Mouse (Mus musculus) kidney, postnatal 36 days (tissue): ENCODE results near the gene Gja10.

ENCODE experiments used
- DNase-seq, 2 experiments: peaks; one replicate each; pipeline ENCODE4 v3.0.0; 2021 to 2022; ENCODE audit warnings: mixed read lengths in 2 of 2

The Gja10 gene

GRCm38 (mm10) chr4:32602660-32603059 lies at the start of gene Gja10:
Gene Gja10 (minus strand): TSS chr4:32602760.
- DNase-seq = no peak

GRCm38 (mm10) chr4:32651669-32652068 lies 49.1 kb upstream of the Gja10 start:
- DNase-seq = peak in 1 of 2 experiments; percentile 2

DNA sequence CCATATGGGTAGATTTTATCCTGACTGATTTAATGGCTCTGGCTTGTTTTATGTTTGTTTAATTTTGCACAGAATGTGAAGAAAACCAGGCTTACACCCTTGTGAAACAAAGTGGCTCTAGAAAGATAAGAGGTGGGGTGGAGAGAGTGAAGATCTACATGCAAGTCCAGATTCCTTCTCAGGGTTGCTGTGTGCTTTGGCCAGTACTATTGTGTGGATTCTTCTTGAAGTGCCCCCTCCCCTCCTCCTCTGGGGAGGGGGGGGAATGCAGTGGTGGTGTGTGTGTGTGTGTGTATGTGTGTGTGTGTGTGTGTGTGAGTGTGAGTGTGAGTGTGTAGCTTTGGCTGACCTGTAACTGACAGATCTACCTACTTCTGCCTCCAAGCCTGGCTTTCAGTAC lies 19.1 kb upstream of the Gja10 start:
- no peak for DNase-seq

GRCm38 (mm10) chr4:32615034-32615881 lies 12.7 kb upstream of the Gja10 start, which contains the start of gene Casp8ap2:
Gene Casp8ap2 (plus strand): TSS chr4:32615451.
- peak; percentile 99 to 100 for DNase-seq

DNA sequence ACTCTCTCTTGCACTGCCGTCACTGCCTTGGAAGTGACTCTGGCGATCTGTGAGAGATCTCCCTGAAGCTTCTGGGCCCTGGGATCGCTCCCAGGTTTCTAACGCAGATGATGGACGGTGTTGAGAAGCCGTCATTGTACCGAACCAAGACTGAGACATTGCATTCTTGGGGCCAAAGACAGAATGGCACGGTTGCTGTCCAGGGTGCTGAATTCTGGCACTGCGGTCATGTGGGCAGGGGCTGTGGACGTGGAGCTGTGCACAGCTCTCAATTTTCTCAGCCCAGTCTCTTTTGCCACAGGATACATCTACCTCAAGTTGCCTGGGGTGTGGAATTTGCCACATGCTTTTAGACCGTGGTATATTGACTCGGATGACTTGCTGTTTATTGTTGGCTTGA lies 1.4 kb downstream of the Gja10 start:
- DNase-seq = peak; percentile 27 to 83

- DNase-seq = no peak
These were observed 14.3 kb downstream of the Gja10 start for GRCm38 (mm10) chr4:32588237-32588636.

DNA sequence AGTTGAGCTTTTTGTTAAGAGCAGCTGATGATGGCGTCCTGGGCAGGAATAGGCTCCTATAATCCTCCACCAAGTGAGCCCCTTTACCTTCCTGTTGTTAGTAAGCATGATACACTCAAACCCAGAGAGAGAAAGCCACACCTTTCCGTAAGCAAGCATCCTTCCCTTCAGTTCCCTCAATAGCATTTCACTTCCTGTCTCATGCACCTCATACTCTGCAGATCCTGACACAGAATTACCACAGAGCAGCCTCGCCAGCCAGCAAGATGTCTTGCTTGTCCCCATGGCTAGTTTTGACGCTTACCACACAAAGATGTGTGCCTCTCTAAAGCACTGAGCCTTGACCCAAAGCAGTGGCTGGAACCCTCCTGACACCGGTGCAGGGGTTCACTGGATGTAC lies 15.0 kb downstream of the Gja10 start:
- no peak for DNase-seq

DNA sequence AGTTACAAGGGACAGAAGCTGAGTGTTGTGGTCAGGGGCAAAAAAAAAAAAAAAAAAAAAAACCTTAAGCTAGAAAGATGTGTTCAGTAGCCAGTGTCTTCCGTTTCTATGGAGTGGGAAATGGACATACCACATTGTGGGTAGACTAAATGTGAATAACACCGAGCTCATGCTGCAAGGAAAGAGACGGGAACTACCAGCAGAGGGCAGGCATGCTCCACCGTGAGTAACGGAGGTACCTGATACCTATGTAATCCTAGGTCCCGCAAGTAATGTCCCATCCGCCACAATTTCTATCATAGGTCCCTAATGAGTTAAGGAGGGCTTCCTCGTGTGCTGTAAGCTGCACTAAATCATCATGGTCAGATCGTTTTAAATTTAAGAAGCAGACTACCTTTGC lies 16.0 kb downstream of the Gja10 start:
- peak; percentile 42 to 89 for DNase-seq

GRCm38 (mm10) chr4:32584181-32584580 lies 18.4 kb downstream of the Gja10 start:
- no peak for DNase-seq

GRCm38 (mm10) chr4:32579850-32580249 lies 22.7 kb downstream of the Gja10 start:
- peak in 1 of 2 experiments; percentile 22 for DNase-seq

DNA sequence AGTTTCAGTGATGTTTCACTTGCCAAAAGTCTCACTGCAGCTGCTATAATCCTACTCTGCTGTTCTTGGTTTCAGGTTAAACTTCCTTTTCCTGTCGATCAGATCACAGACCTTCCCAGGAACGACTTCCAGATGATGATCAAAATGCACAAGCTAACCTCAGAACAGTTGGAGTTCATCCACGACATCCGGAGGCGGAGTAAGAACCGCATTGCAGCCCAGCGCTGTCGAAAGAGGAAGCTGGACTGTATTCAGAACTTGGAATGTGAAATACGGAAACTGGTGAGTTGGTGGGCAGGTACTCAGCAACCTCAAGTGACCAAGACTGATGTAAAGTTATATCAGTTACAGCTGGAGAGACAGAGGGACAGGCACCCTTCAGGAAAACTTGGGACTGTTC lies 27.4 kb downstream of the Gja10 start:
- DNase-seq = peak in 1 of 2 experiments; percentile 25

- DNase-seq = no peak
These were observed 28.0 kb downstream of the Gja10 start for GRCm38 (mm10) chr4:32574604-32575003.

- DNase-seq = peak; percentile 32 to 33
These were observed 29.0 kb downstream of the Gja10 start for GRCm38 (mm10) chr4:32573586-32573985.

DNA sequence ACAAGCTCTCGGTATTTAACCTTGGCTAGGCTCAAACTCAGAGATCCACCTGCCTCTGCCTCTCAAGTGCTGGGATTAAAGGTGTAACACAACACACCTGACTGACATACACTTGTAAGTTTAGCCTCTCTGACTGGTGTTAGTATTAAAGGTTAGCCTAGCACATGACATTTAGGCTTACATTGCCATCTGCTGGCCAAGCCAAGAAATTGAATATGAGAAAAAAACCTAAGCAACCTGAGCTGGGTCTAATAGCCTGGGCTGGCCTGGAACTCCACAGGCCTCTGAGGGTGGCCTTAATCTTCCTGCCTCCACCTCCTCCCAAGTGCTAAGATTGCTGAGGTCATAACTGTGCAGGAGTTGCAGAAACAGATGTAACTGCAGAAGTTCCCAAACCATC lies 30.4 kb downstream of the Gja10 start:
- peak; percentile 45 to 61 for DNase-seq

- no peak for DNase-seq
These were observed 31.1 kb downstream of the Gja10 start for GRCm38 (mm10) chr4:32571441-32571840.

- DNase-seq = no peak
These were observed 31.6 kb downstream of the Gja10 start for GRCm38 (mm10) chr4:32570939-32571317.

GRCm38 (mm10) chr4:32569995-32570938 lies 32.3 kb downstream of the Gja10 start:
- DNase-seq = peak; percentile 29 to 61

- DNase-seq = no peak
These were observed 33.5 kb downstream of the Gja10 start for GRCm38 (mm10) chr4:32569054-32569453.

GRCm38 (mm10) chr4:32564918-32565317 lies 37.6 kb downstream of the Gja10 start:
- no peak for DNase-seq

DNA sequence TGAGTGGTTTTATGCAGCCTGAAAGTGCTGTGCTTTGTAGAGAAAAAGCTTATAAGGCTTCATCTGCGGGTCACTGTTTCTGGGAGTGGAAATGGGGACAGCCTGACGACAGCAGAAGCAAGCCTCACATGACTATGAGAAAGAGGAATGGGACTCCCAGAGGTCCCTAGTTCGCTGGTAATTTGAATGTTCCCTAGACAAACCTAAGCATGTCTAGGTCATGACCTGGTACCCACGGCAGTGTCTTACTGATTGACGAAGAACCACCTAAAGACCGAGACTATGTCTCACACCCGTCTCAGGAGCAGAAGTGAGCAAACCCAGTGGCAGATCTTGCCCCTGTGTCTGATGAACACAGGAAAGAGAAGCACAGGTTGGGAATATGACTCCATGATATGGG lies 38.1 kb downstream of the Gja10 start:
- no peak for DNase-seq

DNA sequence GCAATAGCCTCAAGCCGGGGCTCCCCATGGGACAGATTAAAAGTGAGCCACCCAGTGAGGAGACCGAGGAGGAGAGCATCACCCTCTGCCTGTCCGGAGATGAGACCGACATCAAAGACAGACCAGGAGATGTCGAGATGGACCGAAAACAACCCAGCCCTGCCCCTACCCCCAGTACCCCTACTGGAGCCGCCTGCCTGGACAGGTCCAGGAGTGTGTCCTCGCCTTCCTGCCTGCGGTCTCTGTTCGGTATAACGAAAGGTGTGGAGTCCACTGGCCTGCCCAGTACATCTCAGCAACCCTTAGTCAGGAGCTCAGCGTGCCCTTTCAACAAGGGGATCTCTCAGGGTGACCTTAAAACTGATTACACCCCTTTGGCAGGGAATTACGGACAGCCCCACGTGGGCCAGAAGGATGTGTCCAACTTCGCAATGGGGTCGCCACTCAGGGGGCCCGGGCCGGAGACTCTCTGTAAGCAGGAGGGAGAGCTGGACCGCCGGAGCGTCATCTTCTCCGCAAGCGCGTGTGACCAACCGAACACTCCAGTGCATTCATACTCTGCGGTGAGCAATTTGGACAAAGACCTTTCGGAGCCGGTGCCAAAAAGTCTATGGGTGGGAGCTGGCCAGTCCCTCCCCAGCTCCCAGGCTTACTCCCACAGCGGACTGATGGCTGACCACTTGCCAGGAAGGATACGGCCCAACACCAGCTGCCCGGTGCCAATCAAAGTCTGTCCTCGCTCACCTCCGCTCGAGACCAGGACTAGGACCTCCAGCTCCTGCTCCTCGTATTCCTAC lies 40.0 kb downstream of the Gja10 start:
- DNase-seq = no peak

GRCm38 (mm10) chr4:32561555-32562095 lies 40.9 kb downstream of the Gja10 start:
- DNase-seq = peak; percentile 51 to 64
